11 mouse cellular contexts compared by ENCODE assay signal in genomic region chr10:111509981-111510380, GRCm38 (mm10). TPM values are rescaled to one million over a fixed set of nuclear protein-coding genes. Genes with fewer than 3 reads are reported as not detected.
DNase-seq lines count a peak whose midpoint lies in the region; ATAC-seq lines count a peak whose summit lies in the region.
"Had no signal": no experiment of that assay in that cellular context is flagged by ENCODE, and none has a peak within 500 bp of the region (broad histone marks: within the 10 kb centered on the region; RNA-seq: fewer than 3 reads in every experiment).

No protein-coding gene starts in this region.

- no peaks in the 10 kb centered on the region for H3K36me3 ChIP-seq in heart, embryonic 12.5 days
- H3K36me3 ChIP-seq in lung, embryonic 15.5 days = no peaks in the 10 kb centered on the region
- no peaks in the 10 kb centered on the region for H3K36me3 ChIP-seq in embryonic facial prominence, embryonic 13.5 days
- H3K36me3 ChIP-seq in midbrain, embryonic 15.5 days (replicated peaks) = no peaks in the 10 kb centered on the region

- 72% methylated on average over 7 of the region's 7 CpGs for WGBS in heart, embryonic 12.5 days
- 35% methylated on average over 7 of the region's 7 CpGs for WGBS in lung, embryonic 15.5 days
- WGBS in embryonic facial prominence, embryonic 13.5 days = 65% methylated on average over 7 of the region's 7 CpGs
- WGBS in midbrain, embryonic 15.5 days = 83% methylated on average over 7 of the region's 7 CpGs

- H3K9me3 ChIP-seq in heart, embryonic 12.5 days (replicated peaks) = no peaks in the 10 kb centered on the region
- H3K9me3 ChIP-seq in lung, embryonic 15.5 days = no peaks in the 10 kb centered on the region
- no peaks in the 10 kb centered on the region for H3K9me3 ChIP-seq in embryonic facial prominence, embryonic 13.5 days
- no peaks in the 10 kb centered on the region for H3K9me3 ChIP-seq in midbrain, embryonic 15.5 days

- 0 out of 2 replicates have a peak overlapping the region, but pooled peaks have one; percentile 24 for H3K27ac ChIP-seq in heart, embryonic 12.5 days (ENCODE audit: poor library complexity, severe bottlenecking)
- H3K27ac ChIP-seq in lung, embryonic 15.5 days = peak overlapping the region; percentile 94
- H3K27ac ChIP-seq in embryonic facial prominence, embryonic 13.5 days = no peak overlapping the region
- no peak overlapping the region for H3K27ac ChIP-seq in midbrain, embryonic 15.5 days

- intact Hi-C loops in heart, postnatal 10 days (cut with DNase I) = loop anchor here (5.0 to 10.0 kb wide), 6 partner anchors 32 to 327 kb away; no protein-coding TSS in a partner anchor

- 0 out of 2 replicates have a peak overlapping the region, but pooled peaks have one; percentile 75 for H3K4me2 ChIP-seq in heart, embryonic 12.5 days
- H3K4me2 ChIP-seq in lung, embryonic 15.5 days = peak overlapping the region; percentile 69
- H3K4me2 ChIP-seq in embryonic facial prominence, embryonic 13.5 days = peak overlapping the region; percentile 83
- peak overlapping the region; percentile 79 for H3K4me2 ChIP-seq in midbrain, embryonic 15.5 days

- DNase-seq in heart, postnatal 10 days = no peak
- DNase-seq in lung, postnatal 25 days (ENCODE audit: low spot score) = no peak
- no peak for DNase-seq in right cerebral cortex, postnatal 4 days
- DNase-seq in layer of hippocampus, postnatal 10 days (ENCODE audit: low spot score in 2 of 2) = no peak
- DNase-seq: kidney, postnatal 10 days; thymus, adult 2 months had no signal

- no peaks in the 10 kb centered on the region for H3K27me3 ChIP-seq in heart, embryonic 12.5 days (replicated peaks)
- H3K27me3 ChIP-seq in lung, embryonic 15.5 days = no peaks in the 10 kb centered on the region
- H3K27me3 ChIP-seq in embryonic facial prominence, embryonic 13.5 days = no peaks in the 10 kb centered on the region
- H3K27me3 ChIP-seq in midbrain, embryonic 15.5 days (replicated peaks) = no peaks in the 10 kb centered on the region
- H3K27me3 ChIP-seq: CH12.LX had no signal

- H3K4me3 ChIP-seq in heart, embryonic 12.5 days = no peak overlapping the region
- H3K4me3 ChIP-seq in lung, embryonic 15.5 days = peak overlapping the region; percentile 65
- no peak overlapping the region for H3K4me3 ChIP-seq in embryonic facial prominence, embryonic 13.5 days
- H3K4me3 ChIP-seq in midbrain, embryonic 15.5 days = no peak overlapping the region

- ATAC-seq in heart, embryonic 12.5 days (ENCODE audit: insufficient number of reproducible peaks, low FRiP score) = no peak
- no peak for ATAC-seq in lung, embryonic 15.5 days (ENCODE audit: borderline replicate concordance, extremely low read depth, low FRiP score, low TSS enrichment)
- no peak for ATAC-seq in embryonic facial prominence, embryonic 13.5 days (ENCODE audit: insufficient number of reproducible peaks, insufficient read depth, low FRiP score, low TSS enrichment, low read depth)
- ATAC-seq in midbrain, embryonic 15.5 days (replicated peaks) = no peak

- H3K9ac ChIP-seq in heart, embryonic 12.5 days = no peak overlapping the region
- H3K9ac ChIP-seq in lung, embryonic 15.5 days = peak overlapping the region; percentile 78; the same call in 1 of the 2 replicates
- H3K9ac ChIP-seq in embryonic facial prominence, embryonic 13.5 days = no peak overlapping the region
- no peak overlapping the region for H3K9ac ChIP-seq in midbrain, embryonic 15.5 days

- peaks cover 36% of the 10 kb centered on the region for H3K4me1 ChIP-seq in heart, embryonic 12.5 days (replicated peaks)
- peaks cover 45% of the 10 kb centered on the region for H3K4me1 ChIP-seq in lung, embryonic 15.5 days
- H3K4me1 ChIP-seq in embryonic facial prominence, embryonic 13.5 days = peaks cover 32% of the 10 kb centered on the region
- H3K4me1 ChIP-seq in midbrain, embryonic 15.5 days = peaks cover 18% of the 10 kb centered on the region

RNA-seq across cellular contexts. Expression of gene Phlda1, which starts 3.9 kb away (rescaled TPM):
- 19.8 and 24.6 TPM in 2 replicates for polyA plus RNA-seq in heart, embryonic 12.5 days (2016; fragmentation: Nextera tagmentation; extraction: Ambion mirVana)
- 10 to 100 TPM; 16.9 to 20.8 TPM for total RNA-seq in heart, postnatal 10 days (2021)
- 113 and 116 TPM in 2 replicates for polyA plus RNA-seq in lung, embryonic 15.5 days (2015; fragmentation: Nextera tagmentation; extraction: Ambion mirVana)
- polyA plus RNA-seq in embryonic facial prominence, embryonic 13.5 days (2015; fragmentation: Nextera tagmentation; extraction: Ambion mirVana) = 32.0 and 36.6 TPM in 2 replicates
- 35.3 and 35.8 TPM in 2 replicates for polyA plus RNA-seq in midbrain, embryonic 15.5 days (2015; fragmentation: Nextera tagmentation; extraction: Ambion mirVana)
- 10 to 100 TPM; 23.1 to 23.5 TPM for total RNA-seq in layer of hippocampus, postnatal 10 days (2021)

RNA-seq across cellular contexts. Expression of gene Nap1l1, which starts 37.0 kb away (rescaled TPM):
- polyA plus RNA-seq in heart, embryonic 12.5 days (2016; fragmentation: Nextera tagmentation; extraction: Ambion mirVana) = 166 and 167 TPM in 2 replicates
- 10 to 100 TPM; 82.6 to 85.2 TPM for total RNA-seq in heart, postnatal 10 days (2021)
- 252 and 267 TPM in 2 replicates for polyA plus RNA-seq in lung, embryonic 15.5 days (2015; fragmentation: Nextera tagmentation; extraction: Ambion mirVana)
- polyA plus RNA-seq in embryonic facial prominence, embryonic 13.5 days (2015; fragmentation: Nextera tagmentation; extraction: Ambion mirVana) = 285 and 293 TPM in 2 replicates
- 164 and 167 TPM in 2 replicates for polyA plus RNA-seq in midbrain, embryonic 15.5 days (2015; fragmentation: Nextera tagmentation; extraction: Ambion mirVana)
- total RNA-seq in layer of hippocampus, postnatal 10 days (2021) = 100 to 1,000 TPM; 202 to 209 TPM

Comparison
In these comparisons a context has a peak if more than half of its experiments do, and no peak if none do; other contexts are left out.
1. H3K27ac ChIP-seq: peak in heart, embryonic 12.5 days (single experiment) and lung, embryonic 15.5 days (single experiment); none in embryonic facial prominence, embryonic 13.5 days (single experiment) and midbrain, embryonic 15.5 days (single experiment).
2. Peak in every context shown above with its lines, with median percentiles within 50 percentile points of each other: H3K4me2 ChIP-seq.